Mouse (Mus musculus): Measurements from ENCODE around the gene Gpr89. TPM values are rescaled to one million over a fixed set of nuclear protein-coding genes. Genes with fewer than 3 reads are reported as not detected.

Gpr89 gene
- polyA plus RNA-seq (2014; fragmentation: Illumina TruSeq; extraction: RNeasy Lipid Tissue Mini Kit (QIAGEN cat#74804); ENCODE audit: low read depth, low replicate concordance): 19.5 TPM

DNA sequence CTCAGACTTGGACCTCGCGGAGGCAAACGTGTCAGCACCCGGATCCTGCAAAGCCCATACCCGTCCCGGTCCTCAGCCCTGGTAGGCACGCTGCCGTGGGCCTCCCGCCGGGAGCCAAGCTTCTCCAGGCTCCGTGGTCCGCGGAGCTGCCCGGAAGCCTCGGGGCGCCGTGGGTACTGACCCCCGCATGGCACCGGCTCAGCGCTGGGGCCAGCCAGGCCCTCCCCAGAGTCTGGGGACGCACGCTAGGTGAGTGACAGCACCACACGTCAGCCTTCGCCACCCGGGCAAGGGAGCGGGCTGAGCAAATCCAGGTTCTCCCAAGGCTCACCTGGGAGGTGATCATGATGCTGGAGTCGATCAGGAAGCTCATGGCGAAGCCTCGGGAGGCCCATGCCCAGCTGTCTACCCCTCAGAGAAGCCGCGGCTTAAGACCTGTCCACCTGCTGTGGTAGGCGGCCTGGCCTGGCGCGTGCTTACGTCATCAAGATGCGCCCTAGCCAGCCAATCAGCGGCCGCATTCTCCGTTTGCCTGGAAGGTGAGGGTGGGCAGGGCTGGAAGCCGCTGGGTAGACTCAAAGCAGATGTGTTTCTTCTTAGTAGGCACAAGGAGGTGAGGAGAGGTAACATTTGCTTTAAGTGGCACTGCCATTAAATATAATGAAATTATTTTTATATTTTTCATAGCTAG lies at the start of gene Gpr89:
Gpr89 (minus strand) TSS at position 496 of the 691 bp plus-strand sequence.

DNA sequence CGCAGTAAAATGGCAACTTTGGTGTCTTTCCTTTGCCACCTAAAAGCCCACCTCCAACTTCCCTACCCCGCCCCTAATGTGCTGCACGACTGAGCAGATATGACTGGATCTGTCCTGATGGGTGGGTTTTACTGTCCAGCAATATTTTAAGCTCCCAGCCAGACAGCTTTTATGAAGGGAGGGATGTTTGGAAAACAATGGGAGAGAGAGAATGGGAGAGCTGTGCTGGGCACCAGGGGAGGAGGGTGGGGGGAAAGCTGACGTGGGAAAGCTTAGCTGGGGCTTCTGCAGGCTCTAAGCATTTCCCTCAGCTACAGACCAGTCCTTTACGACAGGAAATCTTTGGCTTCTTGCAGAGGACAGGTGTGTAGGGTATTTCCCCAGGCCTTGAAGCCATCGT lies 20.8 kb upstream of the Gpr89 start, which contains the start of gene Gja8:
Gja8 (minus strand) TSS at position 101 of the 400 bp plus-strand sequence.

DNA sequence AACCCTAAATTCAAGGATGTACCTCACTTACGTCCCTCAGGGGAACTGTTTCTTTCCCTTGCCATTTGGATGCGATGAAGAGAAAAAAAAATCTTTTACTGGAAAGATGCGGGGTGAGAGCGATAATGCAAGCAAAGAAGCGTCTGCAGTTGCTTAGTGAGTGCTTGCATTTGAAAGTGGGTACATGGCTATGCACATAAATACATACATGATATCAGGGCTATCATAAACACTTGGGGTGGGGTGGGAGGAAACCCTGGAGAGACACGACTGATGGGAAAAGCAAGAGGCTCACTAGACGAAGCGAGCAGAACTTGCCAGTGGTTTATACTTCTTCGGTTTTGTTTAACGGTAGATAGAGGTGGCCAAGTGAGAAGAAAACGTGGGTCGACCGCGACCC lies 753 bp downstream of the Gpr89 start, which contains the start of gene Gja5:
Gja5 (plus strand) TSS at position 301 of the 400 bp plus-strand sequence.

GRCm38 (mm10) chr3:96828984-96829383 lies 76.2 kb downstream of the Gpr89 start, which contains the start of the genes Pdzk1 and Cd160:
Gene Pdzk1, plus strand, starts transcription at chr3:96829284.
Gene Cd160, minus strand, starts transcription at chr3:96829351.

Other genes with a start within 250 kb of the Gpr89 start
- 0.52 TPM for gene Ankrd35, start 235.2 kb downstream of the Gpr89 start, polyA plus RNA-seq (2014; fragmentation: Illumina TruSeq; extraction: RNeasy Lipid Tissue Mini Kit (QIAGEN cat#74804); ENCODE audit: low read depth, low replicate concordance)
- gene Pias3, start 209.0 kb downstream of the Gpr89 start, polyA plus RNA-seq (2014; fragmentation: Illumina TruSeq; extraction: RNeasy Lipid Tissue Mini Kit (QIAGEN cat#74804); ENCODE audit: low read depth, low replicate concordance): 3.3 TPM
- gene Nudt17, start 196.8 kb downstream of the Gpr89 start, polyA plus RNA-seq (2014; fragmentation: Illumina TruSeq; extraction: RNeasy Lipid Tissue Mini Kit (QIAGEN cat#74804); ENCODE audit: low read depth, low replicate concordance): not detected
- 22.0 TPM for gene Polr3c, start 177.7 kb downstream of the Gpr89 start, polyA plus RNA-seq (2014; fragmentation: Illumina TruSeq; extraction: RNeasy Lipid Tissue Mini Kit (QIAGEN cat#74804); ENCODE audit: low read depth, low replicate concordance)
- gene Rnf115, start 177.7 kb downstream of the Gpr89 start, polyA plus RNA-seq (2014; fragmentation: Illumina TruSeq; extraction: RNeasy Lipid Tissue Mini Kit (QIAGEN cat#74804); ENCODE audit: low read depth, low replicate concordance): 117 TPM
- gene Pdzk1, start 76.1 kb downstream of the Gpr89 start, polyA plus RNA-seq (2014; fragmentation: Illumina TruSeq; extraction: RNeasy Lipid Tissue Mini Kit (QIAGEN cat#74804); ENCODE audit: low read depth, low replicate concordance): not detected
- gene Cd160, start 76.0 kb downstream of the Gpr89 start, polyA plus RNA-seq (2014; fragmentation: Illumina TruSeq; extraction: RNeasy Lipid Tissue Mini Kit (QIAGEN cat#74804); ENCODE audit: low read depth, low replicate concordance): 0.58 TPM
- gene Gja5, start 653 bp downstream of the Gpr89 start, polyA plus RNA-seq (2014; fragmentation: Illumina TruSeq; extraction: RNeasy Lipid Tissue Mini Kit (QIAGEN cat#74804); ENCODE audit: low read depth, low replicate concordance): 0.82 TPM
- gene Gja8, start 20.7 kb upstream of the Gpr89 start, polyA plus RNA-seq (2014; fragmentation: Illumina TruSeq; extraction: RNeasy Lipid Tissue Mini Kit (QIAGEN cat#74804); ENCODE audit: low read depth, low replicate concordance): not detected